Mouse (Mus musculus) gastrocnemius, postnatal 25 days (tissue): ENCODE measurements around the gene Sox6. TPM values are rescaled to one million over a fixed set of nuclear protein-coding genes. Genes with fewer than 3 reads are reported as not detected.

Experiments
- DNase-seq: peaks from one replicate; pipeline ENCODE4 v3.0.0; 2022
- total RNA-seq, 2 experiments: library from RNA; stranded (reverse); gene quantifications; 1 replicate in 1 of 2; 2 replicates in 1 of 2; pipeline ENCODE4 v1.2.3; 2021

Sox6 gene
- total RNA-seq, 2 experiments from 2014 or later = 122 to 140 TPM

- no peak for DNase-seq
These were observed 147.1 kb downstream of the Sox6 start for GRCm38 (mm10) chr7:115891482-115891881.

DNA sequence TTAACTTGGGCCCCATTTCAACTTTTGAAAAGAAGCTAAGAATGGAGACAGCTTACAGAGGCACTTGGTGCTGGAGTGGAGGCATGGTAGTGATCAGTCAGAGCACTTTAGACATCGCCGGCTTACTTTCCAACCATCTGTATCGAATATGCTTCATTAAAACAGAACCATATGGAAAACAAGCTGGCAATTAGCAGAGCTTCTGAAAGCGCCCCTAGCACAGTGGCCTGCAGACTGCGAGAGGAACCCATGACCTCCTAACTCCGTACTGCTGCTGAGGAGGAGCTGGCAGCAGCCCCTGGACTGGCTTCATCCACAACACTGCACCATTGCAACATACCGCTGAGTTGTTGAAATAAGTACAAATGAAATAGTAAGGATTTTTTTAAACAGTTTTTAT, 148.7 kb downstream of the Sox6 start:
- no peak for DNase-seq

GRCm38 (mm10) chr7:115888561-115888960, 150.0 kb downstream of the Sox6 start:
- DNase-seq = no peak

GRCm38 (mm10) chr7:115888120-115888519, 150.5 kb downstream of the Sox6 start:
- no peak for DNase-seq

- DNase-seq = no peak
These were observed 165.7 kb downstream of the Sox6 start for GRCm38 (mm10) chr7:115872903-115873302.

GRCm38 (mm10) chr7:115868504-115868903, 170.1 kb downstream of the Sox6 start:
- DNase-seq = no peak

DNA sequence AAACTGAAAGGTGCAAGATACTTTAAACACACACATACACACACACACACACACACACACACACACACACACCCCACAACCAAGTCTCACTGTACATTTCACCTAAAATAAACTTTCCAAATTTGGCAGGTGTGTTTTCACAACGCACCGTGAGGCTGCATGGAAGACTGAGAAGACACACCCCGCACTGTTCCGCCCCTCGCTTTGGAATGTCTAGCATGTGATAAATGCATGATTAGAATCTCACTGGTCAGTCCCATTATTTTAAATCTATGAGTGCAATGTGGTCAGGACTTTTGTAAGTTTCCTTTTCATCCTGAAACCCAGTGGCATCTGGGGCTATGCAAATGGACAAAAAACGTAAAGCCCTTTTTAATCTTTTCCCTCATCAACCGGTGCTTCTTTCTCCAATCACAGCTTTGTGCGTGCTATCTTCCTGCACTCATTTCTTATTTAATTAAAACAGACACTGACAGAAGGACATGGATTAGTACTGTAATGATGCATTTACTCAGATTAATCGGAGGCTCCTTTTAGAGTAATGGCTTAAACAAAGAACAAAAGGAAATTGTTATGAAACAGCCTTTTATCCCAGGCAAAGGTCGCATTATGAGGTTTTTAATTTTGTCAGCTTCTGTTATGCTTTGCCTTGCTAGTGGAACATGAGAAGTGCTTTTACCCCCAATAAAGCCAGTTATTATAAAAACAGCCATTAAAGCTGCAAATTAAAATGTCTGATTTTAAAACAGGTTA, 170.9 kb downstream of the Sox6 start:
- no peak for DNase-seq

DNA sequence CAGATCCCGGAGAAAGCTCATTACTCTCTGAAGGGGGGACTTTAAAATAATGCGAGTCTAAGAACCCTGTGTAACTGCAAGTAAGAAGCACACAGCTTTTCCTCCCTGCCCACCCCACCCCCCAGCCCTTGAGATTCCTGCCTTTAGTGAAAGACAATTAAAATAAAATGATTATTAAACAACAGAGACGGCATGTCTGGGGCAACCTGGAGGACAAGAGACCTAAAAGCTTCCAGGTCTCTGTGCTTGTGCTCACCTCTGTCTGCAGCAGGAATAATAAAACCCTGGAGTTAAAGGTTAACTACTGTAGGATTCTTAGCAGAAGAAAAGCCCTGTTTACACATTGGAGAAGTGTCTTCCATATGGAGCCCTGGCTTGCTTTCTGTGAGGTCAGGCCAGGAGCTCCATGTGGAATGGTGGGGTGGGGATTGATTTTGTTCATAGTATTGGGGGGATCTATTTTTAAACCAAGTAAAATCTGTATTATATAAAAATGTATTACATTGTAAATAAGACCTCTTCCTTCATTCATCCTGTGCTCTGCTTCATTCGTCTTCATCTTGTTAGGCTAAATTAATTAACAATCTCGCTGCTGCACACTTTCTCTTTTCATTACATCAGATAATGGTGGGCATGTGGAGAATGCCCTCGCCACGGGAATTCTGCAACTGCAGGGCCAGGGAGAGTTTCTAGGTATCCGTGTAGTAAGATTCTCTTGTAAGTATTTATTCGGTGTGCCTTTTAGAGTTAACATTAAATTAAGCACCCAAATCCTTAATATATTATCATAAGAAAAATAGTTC, 171.7 kb downstream of the Sox6 start:
- no peak for DNase-seq

DNA sequence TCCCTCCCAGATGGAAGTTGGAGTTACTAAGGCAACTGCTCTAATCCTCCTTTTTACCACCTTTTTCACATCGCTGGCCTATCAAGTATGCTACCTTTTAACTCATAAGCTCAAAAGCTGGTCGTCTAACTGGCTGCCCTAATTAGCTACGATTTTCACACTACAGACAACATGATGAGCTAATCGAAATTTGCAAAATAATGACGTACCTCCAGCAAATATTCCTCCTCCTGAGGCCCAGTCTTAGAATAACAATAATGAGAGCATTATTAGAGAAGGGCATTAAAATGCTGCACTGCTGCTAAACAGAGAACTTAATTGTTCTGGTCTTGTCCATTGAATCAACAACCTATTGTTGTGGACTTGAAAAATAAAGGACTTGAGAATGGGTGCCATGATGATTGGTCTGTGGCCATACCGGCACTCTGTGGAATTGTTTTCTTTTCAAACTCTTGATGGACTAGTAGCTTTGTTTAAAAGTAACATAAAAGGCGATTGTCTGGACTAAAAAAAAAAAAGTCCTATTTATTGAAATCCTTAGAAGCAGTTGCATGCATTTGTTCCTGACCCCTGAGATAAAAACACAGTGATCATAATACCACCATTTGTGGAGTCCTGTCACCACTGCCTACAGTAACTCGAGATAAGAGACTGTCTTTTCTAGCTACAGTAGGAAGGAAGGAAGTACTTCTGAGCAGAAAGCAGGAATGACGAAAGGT, 172.5 kb downstream of the Sox6 start:
- DNase-seq = no peak

GRCm38 (mm10) chr7:115865231-115865630, 173.4 kb downstream of the Sox6 start:
- peak; percentile 11 for DNase-seq

DNA sequence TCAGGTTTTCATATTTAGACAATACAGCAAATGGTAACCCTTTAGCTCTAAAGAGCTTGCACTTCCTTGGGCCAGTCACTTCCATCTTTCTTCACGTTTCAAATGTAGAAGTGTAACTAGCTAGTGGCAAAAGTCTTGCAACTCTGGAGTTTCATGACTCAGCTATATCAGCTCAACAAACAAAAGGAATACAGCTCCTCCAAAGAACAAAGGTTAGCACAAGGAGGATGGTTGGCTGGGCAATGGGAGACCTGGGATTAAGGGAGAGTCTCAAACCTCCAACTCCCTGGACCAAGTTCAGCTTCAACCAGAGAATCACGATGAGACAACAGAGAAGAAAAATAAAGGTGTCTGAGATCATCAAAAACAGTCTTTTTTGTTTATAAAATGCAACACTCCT, 174.2 kb downstream of the Sox6 start:
- DNase-seq = no peak

DNA sequence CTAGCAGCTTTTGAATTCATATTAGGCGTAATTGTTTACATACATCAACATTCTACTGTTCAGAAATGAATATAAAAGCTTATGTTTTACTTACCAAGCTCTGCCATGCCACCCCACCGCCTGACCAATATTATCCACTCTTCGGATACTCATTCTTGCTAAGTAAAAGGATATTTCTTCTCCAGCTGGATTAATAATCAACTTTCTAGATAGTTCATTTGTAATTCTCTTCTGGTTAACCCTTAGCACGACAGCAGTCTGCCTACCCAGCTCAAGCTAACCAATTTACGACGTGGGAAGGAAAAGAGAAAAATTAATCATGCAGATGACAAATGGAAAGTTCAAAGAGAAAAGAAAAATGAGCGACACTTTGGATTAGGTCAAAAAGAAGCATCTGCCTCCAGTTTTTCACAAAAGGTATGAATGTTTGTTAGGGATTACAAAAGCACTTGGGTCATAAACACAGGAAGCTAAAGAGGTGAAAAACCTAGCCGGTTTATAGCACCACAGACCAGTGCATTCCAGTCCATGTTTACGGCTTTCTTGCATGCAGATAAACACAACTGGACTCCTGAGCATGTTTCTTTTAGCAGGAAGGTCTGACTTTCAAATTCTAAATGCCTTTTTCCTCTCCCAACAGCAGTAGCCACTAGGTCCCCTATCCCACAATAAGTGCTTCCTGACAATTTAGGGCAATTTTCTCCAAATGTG, 178.8 kb downstream of the Sox6 start:
- no peak for DNase-seq

- DNase-seq = no peak
These were observed 187.5 kb downstream of the Sox6 start for GRCm38 (mm10) chr7:115851131-115851530.

DNA sequence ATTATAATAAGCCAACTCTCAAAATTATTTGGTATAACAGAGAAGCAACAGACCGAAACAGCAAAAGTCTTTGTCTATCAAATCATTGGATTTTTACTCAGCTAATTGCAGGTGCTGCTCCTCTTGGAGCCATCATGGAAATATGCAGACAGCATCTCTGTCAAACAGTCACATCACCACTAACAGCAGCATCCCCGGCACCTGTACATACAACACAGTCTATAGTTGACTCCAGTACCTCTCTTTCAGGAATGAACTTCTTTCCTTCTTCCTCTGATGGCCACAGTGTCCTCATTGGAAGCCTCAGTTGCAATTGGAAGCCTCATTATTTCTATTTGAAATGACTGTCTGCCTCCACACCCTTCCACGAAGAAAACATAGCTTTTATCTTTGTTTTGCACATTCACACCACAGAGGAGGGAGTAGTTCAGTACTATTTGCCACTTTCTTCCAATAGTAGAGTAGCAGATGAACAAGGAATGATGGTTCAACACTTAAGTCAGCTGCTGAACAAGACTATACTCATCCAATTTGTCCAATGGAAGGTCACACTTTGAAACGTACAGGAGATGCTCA, 192.7 kb downstream of the Sox6 start:
- no peak for DNase-seq

- DNase-seq = no peak
These were observed 193.7 kb downstream of the Sox6 start for GRCm38 (mm10) chr7:115844910-115845309.

DNA sequence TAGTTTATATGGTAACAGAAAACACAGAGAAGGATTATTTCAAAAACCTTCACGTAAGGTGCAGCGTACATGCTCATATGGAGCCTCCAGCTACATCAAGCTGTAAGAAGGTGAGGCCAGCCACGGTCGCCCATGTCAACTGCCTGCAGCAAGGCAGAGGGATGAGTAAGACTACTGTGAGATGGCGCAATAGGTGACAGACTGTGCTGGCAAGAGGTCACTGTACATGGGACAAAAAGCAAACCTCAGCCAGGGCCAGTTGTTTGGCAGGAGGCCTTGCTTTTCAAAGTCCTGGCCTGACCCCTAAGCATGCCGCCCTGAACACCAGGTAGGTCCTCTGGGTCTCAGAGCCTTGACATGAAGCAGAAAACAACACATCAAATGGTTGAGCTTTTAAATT, 194.2 kb downstream of the Sox6 start:
- peak; percentile 58 for DNase-seq

- no peak for DNase-seq
These were observed 196.3 kb downstream of the Sox6 start for GRCm38 (mm10) chr7:115842251-115842650.

- no peak for DNase-seq
These were observed 198.0 kb downstream of the Sox6 start for GRCm38 (mm10) chr7:115840613-115841012.

- DNase-seq = no peak
These were observed 203.6 kb downstream of the Sox6 start for GRCm38 (mm10) chr7:115835005-115835404.

DNA sequence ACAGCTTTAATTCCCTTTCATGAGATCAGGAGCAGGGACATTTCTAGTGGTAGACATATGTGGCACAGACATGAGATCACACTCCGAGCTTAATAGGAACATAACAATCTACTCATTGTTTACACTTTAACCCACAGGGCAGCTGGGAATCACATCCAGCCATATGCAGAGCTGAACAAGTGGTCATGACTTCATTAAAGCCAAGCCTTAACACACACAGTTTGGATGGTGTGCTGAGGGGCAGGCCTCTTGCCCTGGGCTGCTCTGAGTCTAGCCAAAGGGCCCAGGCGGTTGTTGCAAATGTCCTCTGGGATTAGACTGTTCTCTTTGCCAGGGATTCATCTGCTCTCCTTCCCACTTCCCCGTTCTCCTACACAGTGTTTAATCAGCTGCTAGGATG, 204.9 kb downstream of the Sox6 start:
- no peak for DNase-seq

- no peak for DNase-seq
These were observed 207.4 kb downstream of the Sox6 start for GRCm38 (mm10) chr7:115830938-115831873.
